Mouse (Mus musculus) erythroblast, embryonic 14.5 days (primary cell): ENCODE data around the gene Aire.

Experiments
- GATA1 ChIP-seq: IDR thresholded peaks from 2 replicates; pipeline ENCODE4 v1.6.1; 2012; ENCODE audit warnings: low read length, inconsistent platforms, mixed read lengths
- TAL1 ChIP-seq: IDR thresholded peaks from 3 replicates; pipeline ENCODE4 v1.6.1; 2012; ENCODE audit warnings: low read length, inconsistent platforms, mixed read lengths

- TF ChIP-seq GATA1 (no peak), TAL1 (no peak)
These were observed 4.8 kb upstream of the Aire start for GRCm38 (mm10) chr10:78048061-78048730.
